Mouse (Mus musculus) erythroblast, embryonic 14.5 days (primary cell): ENCODE measurements around the gene Srsf12.

Source experiments
- GATA1 ChIP-seq: IDR thresholded peaks from 2 replicates; pipeline ENCODE4 v1.6.1; 2012; ENCODE audit warnings: low read length, inconsistent platforms, mixed read lengths
- TAL1 ChIP-seq: IDR thresholded peaks from 3 replicates; pipeline ENCODE4 v1.6.1; 2012; ENCODE audit warnings: low read length, inconsistent platforms, mixed read lengths

DNA sequence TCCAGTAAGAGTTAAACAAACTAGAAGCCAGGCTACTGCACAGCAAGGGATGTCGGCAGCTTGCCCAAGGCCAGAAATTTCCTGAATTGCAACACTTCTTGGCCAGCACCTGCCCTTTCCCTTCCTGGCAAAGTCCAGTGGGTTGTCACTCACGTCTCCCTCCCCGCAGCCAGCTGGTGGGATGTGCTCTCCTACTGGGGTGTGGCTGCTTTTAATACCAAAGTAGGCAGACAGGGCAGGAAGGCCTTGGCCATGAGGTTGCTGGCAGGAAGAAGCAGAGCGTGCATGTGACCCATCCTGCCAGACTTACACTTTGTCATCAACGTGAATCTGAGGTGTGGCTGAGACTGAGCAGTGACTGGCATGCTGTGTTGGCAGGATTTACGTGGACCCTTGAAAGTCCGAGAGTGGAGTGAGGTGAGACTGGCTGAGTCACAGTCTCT lies 52.5 kb downstream of the Srsf12 start:
- TF ChIP-seq GATA1 (no peak), TAL1 (no peak)
